Mouse (Mus musculus) megakaryocyte, adult 5-6 weeks (primary cell): ENCODE measurements around the gene Rbl2. TPM values are rescaled to one million over a fixed set of nuclear protein-coding genes. Genes with fewer than 3 reads are reported as not detected.
A peak's percentile ranks its signal among the peaks of the same experiment; 100 is the strongest.

Source experiments
- ATAC-seq: 2 replicates; pipeline ENCODE4 v1.8.0; 2016; ENCODE audit warnings: mild to moderate bottlenecking, inconsistent platforms; ENCODE audit not compliant: poor library complexity, severe bottlenecking
- total RNA-seq, 2 experiments: library from RNA; stranded (forward) in 1 of 2; stranded (reverse) in 1 of 2; fragments of 153-499, 151-499 nt in 1 of 2; fragments of 221-1000, 200-1000 nt in 1 of 2; gene quantifications; 2 replicates each; pipeline versions ENCODE4 v1.2.3 to v1.2.4; 2015 to 2017

Rbl2 gene
- total RNA-seq, 2 experiments from 2014 or later: 69.4 to 77.5 TPM

GRCm38 (mm10) chr8:91154564-91154963 lies 84.7 kb downstream of the Rbl2 start:
- peak; percentile 25; the same call in 1 of the 2 replicates for ATAC-seq

GRCm38 (mm10) chr8:91158617-91159016 lies 88.8 kb downstream of the Rbl2 start:
- peak; percentile 80 for ATAC-seq

- ATAC-seq: peak; percentile 36
These were observed 90.3 kb downstream of the Rbl2 start for GRCm38 (mm10) chr8:91159959-91160800.

GRCm38 (mm10) chr8:91170152-91170551 lies 100.3 kb downstream of the Rbl2 start:
- no peak for ATAC-seq

- no peak for ATAC-seq
These were observed 101.1 kb downstream of the Rbl2 start for GRCm38 (mm10) chr8:91170914-91171313.

- ATAC-seq: no peak
These were observed 101.7 kb downstream of the Rbl2 start for GRCm38 (mm10) chr8:91171605-91172004.

Other genes with a start within 250 kb of the Rbl2 start
- gene Chd9, start 241.7 kb upstream of the Rbl2 start, total RNA-seq (2015): 91.1 and 104 TPM in 2 replicates
- 39.0 and 45.6 TPM in 2 replicates for gene Chd9, start 241.7 kb upstream of the Rbl2 start, total RNA-seq (2017)
- gene Aktip, start 129.9 kb downstream of the Rbl2 start, total RNA-seq (2015): 10.8 and 11.3 TPM in 2 replicates
- gene Aktip, start 129.9 kb downstream of the Rbl2 start, total RNA-seq (2017): 14.1 and 15.0 TPM in 2 replicates
- 3.5 and 7.1 TPM in 2 replicates for gene Rpgrip1l, start 243.2 kb downstream of the Rbl2 start, total RNA-seq (2015)
- 3.9 TPM in 2 replicates for gene Rpgrip1l, start 243.2 kb downstream of the Rbl2 start, total RNA-seq (2017)
- 28.9 and 33.6 TPM in 2 replicates for gene Fto, start 243.5 kb downstream of the Rbl2 start, total RNA-seq (2015)
- 13.8 and 14.0 TPM in 2 replicates for gene Fto, start 243.5 kb downstream of the Rbl2 start, total RNA-seq (2017)